Mouse (Mus musculus) heart, adult 18-20 months (tissue): Measurements from ENCODE around the gene Zdhhc14. TPM values are rescaled to one million over a fixed set of nuclear protein-coding genes. Genes with fewer than 3 reads are reported as not detected.

Source experiments
- total RNA-seq, 2 experiments: library from RNA; stranded (reverse); gene quantifications; 2 replicates each; pipeline ENCODE4 v1.2.3; 2021

The Zdhhc14 gene
- total RNA-seq, 2 experiments from 2014 or later: 4.5 to 5.7 TPM

Other genes starting within 250 kb of the Zdhhc14 start
- under 1 TPM; 0.25 to 0.46 TPM for gene Ldhal6b, start 73.8 kb upstream of the Zdhhc14 start, total RNA-seq
- gene Tmem242, start 52.3 kb upstream of the Zdhhc14 start, total RNA-seq: 100 to 1,000 TPM; 172 to 185 TPM